Mouse (Mus musculus): ENCODE measurements around the gene Sergef.

GRCm38 (mm10) chr7:46578091-46578490, 61.5 kb downstream of the Sergef start:
- TF ChIP-seq CTCF (IDR thresholded peaks at IDR 0.05; ENCODE audit: extremely low read depth, insufficient read length, insufficient replicate concordance, low read depth, low read length) (no peak), POLR2A (IDR thresholded peaks at IDR 0.05; ENCODE audit: low read depth, low read length) (no peak)

Measured in small intestine, adult 2 months (tissue).